Mouse (Mus musculus): Measurements from ENCODE around the gene Itgb4. TPM values are rescaled to one million over a fixed set of nuclear protein-coding genes. Genes with fewer than 3 reads are reported as not detected.
"Not testable (repeated sequence)": the region's sequence is repeated elsewhere in the genome, so short reads cannot be mapped to it uniquely, and the experiment has no call there.

Gene Itgb4
- polyA plus RNA-seq, 1 experiment = 2.5 TPM

GRCm38 (mm10) chr11:116011529-116012261, 37.2 kb downstream of the Itgb4 start:
- H3K4me1 ChIP-seq (ENCODE audit: control insufficient read depth, insufficient read depth, insufficient read length) = peaks cover 7% of the 10 kb centered on the region

GRCm38 (mm10) chr11:116012262-116012947, 37.9 kb downstream of the Itgb4 start, which contains the start of gene Galk1:
TSS of gene Galk1 (minus strand) at chr11:116012719.
- peak within 1 kb of the TSS; percentile 44 for H3K27ac ChIP-seq (ENCODE audit: insufficient read depth, low read length)

More at GRCm38 (mm10) chr11:116011529-116012261, 37.2 kb downstream of the Itgb4 start:
- TF ChIP-seq POLR2A (IDR thresholded peaks at IDR 0.05; ENCODE audit: low read depth, low read length) (no peak), CTCF (IDR thresholded peaks at IDR 0.05; ENCODE audit: extremely low read depth, insufficient read depth, insufficient read length, insufficient replicate concordance) (no peak)
- 42% methylated on average over 14 of the region's 14 CpGs for WGBS
- DNase-seq (ENCODE audit: low read depth in 1 of 2, low spot score in 2 of 2) = no peak
- Histone ChIP-seq H3K36me3 (ENCODE audit: control insufficient read depth, insufficient read depth, low read length) (peaks cover 3% of the 10 kb centered on the region; the same call in 1 of the 2 replicates), H3K4me3 (ENCODE audit: extremely low read depth, insufficient read depth, insufficient read length) (peak overlapping the region; percentile 79; the same call in 1 of the 2 replicates), H3K27me3 (ENCODE audit: control insufficient read depth, insufficient read depth, low read length) (no peaks in the 10 kb centered on the region), H3K27ac (ENCODE audit: insufficient read depth, low read length) (peak overlapping the region; percentile 44; the same call in 1 of the 2 replicates)

GRCm38 (mm10) chr11:116014821-116015220, 40.3 kb downstream of the Itgb4 start:
- H3K4me3 ChIP-seq (ENCODE audit: extremely low read depth, insufficient read depth, insufficient read length) = no peak overlapping the region
- 83% methylated on average over 8 of the region's 8 CpGs for WGBS
- peaks cover under 1% of the 10 kb centered on the region; the same call in 1 of the 2 replicates for H3K36me3 ChIP-seq (ENCODE audit: control insufficient read depth, insufficient read depth, low read length)
- no peak for TF ChIP-seq CTCF (IDR thresholded peaks at IDR 0.05; ENCODE audit: extremely low read depth, insufficient read depth, insufficient read length, insufficient replicate concordance)
- TF ChIP-seq POLR2A (IDR thresholded peaks at IDR 0.05; ENCODE audit: low read depth, low read length) = no peak
- no peak for DNase-seq (ENCODE audit: low read depth in 1 of 2, low spot score in 2 of 2)
- H3K27ac ChIP-seq (ENCODE audit: insufficient read depth, low read length) = no peak overlapping the region
- H3K4me1 ChIP-seq (ENCODE audit: control insufficient read depth, insufficient read depth, insufficient read length) = peaks cover 7% of the 10 kb centered on the region
- H3K27me3 ChIP-seq (ENCODE audit: control insufficient read depth, insufficient read depth, low read length) = no peaks in the 10 kb centered on the region

More at GRCm38 (mm10) chr11:116012262-116012947, 37.9 kb downstream of the Itgb4 start, which contains the start of gene Galk1:
- no peaks in the 10 kb centered on the region for H3K27me3 ChIP-seq (ENCODE audit: control insufficient read depth, insufficient read depth, low read length)
- WGBS = under 1% methylated on average over 55 of the region's 55 CpGs
- peaks cover 3% of the 10 kb centered on the region; the same call in 1 of the 2 replicates for H3K36me3 ChIP-seq (ENCODE audit: control insufficient read depth, insufficient read depth, low read length)
- peak within 1 kb of the TSS; percentile 79 for H3K4me3 ChIP-seq (ENCODE audit: extremely low read depth, insufficient read depth, insufficient read length)
- H3K4me1 ChIP-seq (ENCODE audit: control insufficient read depth, insufficient read depth, insufficient read length) = peaks cover 7% of the 10 kb centered on the region
- peak; percentile 71 to 88 for DNase-seq (ENCODE audit: low read depth in 1 of 2, low spot score in 2 of 2)
- TF ChIP-seq CTCF (IDR thresholded peaks at IDR 0.05; ENCODE audit: extremely low read depth, insufficient read depth, insufficient read length, insufficient replicate concordance) = no peak
- peak; percentile 27; the same call in 1 of the 2 replicates for TF ChIP-seq POLR2A (IDR thresholded peaks at IDR 0.05; ENCODE audit: low read depth, low read length)

- WGBS = 48% methylated on average over 6 of the region's 6 CpGs
- peak in 1 of 2 experiments; percentile 42 for DNase-seq (ENCODE audit: low read depth in 1 of 2, low spot score in 2 of 2)
- no peak overlapping the region for H3K4me3 ChIP-seq (ENCODE audit: extremely low read depth, insufficient read depth, insufficient read length)
These were observed 43.6 kb downstream of the Itgb4 start for GRCm38 (mm10) chr11:116018106-116018505.

GRCm38 (mm10) chr11:116018867-116019266, 44.4 kb downstream of the Itgb4 start:
- not testable (repeated sequence) for H3K27me3 ChIP-seq (ENCODE audit: control insufficient read depth, insufficient read depth, low read length); H3K27ac ChIP-seq (ENCODE audit: insufficient read depth, low read length); H3K4me3 ChIP-seq (ENCODE audit: extremely low read depth, insufficient read depth, insufficient read length); DNase-seq (ENCODE audit: low read depth in 1 of 2, low spot score in 2 of 2); H3K4me1 ChIP-seq (ENCODE audit: control insufficient read depth, insufficient read depth, insufficient read length)
- peaks cover 18% of the 10 kb centered on the region for H3K36me3 ChIP-seq (ENCODE audit: control insufficient read depth, insufficient read depth, low read length)
- WGBS = 93% methylated on average over 4 of the region's 4 CpGs

More at GRCm38 (mm10) chr11:116018106-116018505, 43.6 kb downstream of the Itgb4 start:
- peak; percentile 35; the same call in 1 of the 2 replicates for TF ChIP-seq CTCF (IDR thresholded peaks at IDR 0.05; ENCODE audit: extremely low read depth, insufficient read depth, insufficient read length, insufficient replicate concordance)
- no peak for TF ChIP-seq POLR2A (IDR thresholded peaks at IDR 0.05; ENCODE audit: low read depth, low read length)
- Histone ChIP-seq H3K27ac (ENCODE audit: insufficient read depth, low read length) (no peak overlapping the region), H3K36me3 (ENCODE audit: control insufficient read depth, insufficient read depth, low read length) (peaks cover 12% of the 10 kb centered on the region), H3K27me3 (ENCODE audit: control insufficient read depth, insufficient read depth, low read length) (no peaks in the 10 kb centered on the region), H3K4me1 (ENCODE audit: control insufficient read depth, insufficient read depth, insufficient read length) (peaks cover 1% of the 10 kb centered on the region; the same call in 1 of the 2 replicates)

GRCm38 (mm10) chr11:116019360-116019791, 44.9 kb downstream of the Itgb4 start:
- Histone ChIP-seq H3K27me3 (ENCODE audit: control insufficient read depth, insufficient read depth, low read length) (no peaks in the 10 kb centered on the region), H3K4me3 (ENCODE audit: extremely low read depth, insufficient read depth, insufficient read length) (no peak overlapping the region), H3K4me1 (ENCODE audit: control insufficient read depth, insufficient read depth, insufficient read length) (no peaks in the 10 kb centered on the region), H3K36me3 (ENCODE audit: control insufficient read depth, insufficient read depth, low read length) (peaks cover 18% of the 10 kb centered on the region), H3K27ac (ENCODE audit: insufficient read depth, low read length) (no peak overlapping the region)
- 95% methylated on average over 1 of the region's 1 CpGs for WGBS
- DNase-seq (ENCODE audit: low read depth in 1 of 2, low spot score in 2 of 2) = no peak
- no peak for TF ChIP-seq POLR2A (IDR thresholded peaks at IDR 0.05; ENCODE audit: low read depth, low read length)
- TF ChIP-seq CTCF (IDR thresholded peaks at IDR 0.05; ENCODE audit: extremely low read depth, insufficient read depth, insufficient read length, insufficient replicate concordance) = no peak
